Mouse (Mus musculus) bone marrow, adult 2 months (tissue): ENCODE measurements around the gene Gucy2d.

Source experiments
- CTCF ChIP-seq: fragments of 200-500 bp; IDR thresholded peaks from 2 replicates; pipeline ENCODE4 v1.5.1; 2011; ENCODE audit warnings: low read length, control low read depth; ENCODE audit not compliant: control insufficient read depth, insufficient read depth
- POLR2A ChIP-seq: fragments of 200-500 bp; IDR thresholded peaks from 2 replicates; pipeline ENCODE4 v1.6.1; 2011; ENCODE audit warnings: low read depth, mild to moderate bottlenecking, control low read depth, low read length, borderline replicate concordance; ENCODE audit not compliant: control insufficient read depth

GRCm38 (mm10) chr7:98499561-98500292 lies 59.5 kb downstream of the Gucy2d start:
- no peak for TF ChIP-seq POLR2A
- no peak for TF ChIP-seq CTCF
